Mouse (Mus musculus): Measurements from ENCODE around the gene Cpne5. TPM values are rescaled to one million over a fixed set of nuclear protein-coding genes. Genes with fewer than 3 reads are reported as not detected.

The Cpne5 gene
- polyA plus RNA-seq, 1 experiment from 2014 or later: 2.7 TPM

GRCm38 (mm10) chr17:29165967-29166578 is 71.9 kb downstream of the Cpne5 start:
- no peaks in the 10 kb centered on the region for H3K36me3 ChIP-seq (ENCODE audit: control insufficient read depth, insufficient read depth)
- H3K9ac ChIP-seq (ENCODE audit: low read depth, low read length): no peak overlapping the region
- peak; percentile 57 for ATAC-seq
- no peak overlapping the region for H3K4me3 ChIP-seq (ENCODE audit: low read depth, low read length)
- H3K4me1 ChIP-seq (replicated peaks; ENCODE audit: control insufficient read depth, insufficient read depth, low read length): peaks cover 8% of the 10 kb centered on the region; the same call in 1 of the 2 replicates
- no peaks in the 10 kb centered on the region for H3K27me3 ChIP-seq (replicated peaks; ENCODE audit: control insufficient read depth, insufficient read depth, low read length)
- H3K27ac ChIP-seq (ENCODE audit: low read depth, low read length): 0 out of 2 replicates have a peak overlapping the region, but pooled peaks have one; percentile 1
- H3K9me3 ChIP-seq (ENCODE audit: control insufficient read depth): no peaks in the 10 kb centered on the region; the same call in 1 of the 2 replicates
- no peak for TF ChIP-seq CTCF (IDR thresholded peaks at IDR 0.05; ENCODE audit: low read depth)
- 27% methylated on average over 8 of the region's 8 CpGs for WGBS
- no peak overlapping the region for H3K4me2 ChIP-seq (replicated peaks; ENCODE audit: low read depth)

DNA sequence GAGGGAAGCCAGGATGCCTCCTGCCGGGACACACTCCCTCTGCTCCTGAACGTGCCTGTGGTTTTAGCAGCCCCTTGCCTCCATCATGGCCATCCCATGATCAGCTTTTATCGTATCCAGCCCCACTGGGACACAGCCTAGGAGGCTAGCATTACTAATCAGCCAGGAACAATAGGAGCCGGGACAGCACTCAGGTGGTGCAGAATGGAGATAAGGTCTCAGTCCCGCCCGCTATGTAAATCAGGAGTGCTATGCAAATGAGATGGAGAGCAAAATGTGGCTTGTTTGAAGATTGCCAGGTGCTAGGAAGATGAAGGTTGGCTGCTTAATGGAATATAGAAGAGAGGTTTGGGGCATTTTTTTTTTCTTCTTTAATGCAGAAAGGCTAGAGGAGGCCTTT is 72.5 kb downstream of the Cpne5 start:
- Histone ChIP-seq H3K27me3 (replicated peaks; ENCODE audit: control insufficient read depth, insufficient read depth, low read length) (no peaks in the 10 kb centered on the region), H3K36me3 (ENCODE audit: control insufficient read depth, insufficient read depth) (no peaks in the 10 kb centered on the region), H3K9ac (ENCODE audit: low read depth, low read length) (no peak overlapping the region), H3K9me3 (ENCODE audit: control insufficient read depth) (no peaks in the 10 kb centered on the region; the same call in 1 of the 2 replicates), H3K4me2 (replicated peaks; ENCODE audit: low read depth) (no peak overlapping the region), H3K27ac (ENCODE audit: low read depth, low read length) (no peak overlapping the region), H3K4me3 (ENCODE audit: low read depth, low read length) (no peak overlapping the region), H3K4me1 (replicated peaks; ENCODE audit: control insufficient read depth, insufficient read depth, low read length) (peaks cover 8% of the 10 kb centered on the region; the same call in 1 of the 2 replicates)
- 0 out of 2 replicates have a peak, but pooled peaks have one; percentile 37 for ATAC-seq
- TF ChIP-seq CTCF (IDR thresholded peaks at IDR 0.05; ENCODE audit: low read depth): no peak
- 31% methylated on average over 6 of the region's 6 CpGs for WGBS

DNA sequence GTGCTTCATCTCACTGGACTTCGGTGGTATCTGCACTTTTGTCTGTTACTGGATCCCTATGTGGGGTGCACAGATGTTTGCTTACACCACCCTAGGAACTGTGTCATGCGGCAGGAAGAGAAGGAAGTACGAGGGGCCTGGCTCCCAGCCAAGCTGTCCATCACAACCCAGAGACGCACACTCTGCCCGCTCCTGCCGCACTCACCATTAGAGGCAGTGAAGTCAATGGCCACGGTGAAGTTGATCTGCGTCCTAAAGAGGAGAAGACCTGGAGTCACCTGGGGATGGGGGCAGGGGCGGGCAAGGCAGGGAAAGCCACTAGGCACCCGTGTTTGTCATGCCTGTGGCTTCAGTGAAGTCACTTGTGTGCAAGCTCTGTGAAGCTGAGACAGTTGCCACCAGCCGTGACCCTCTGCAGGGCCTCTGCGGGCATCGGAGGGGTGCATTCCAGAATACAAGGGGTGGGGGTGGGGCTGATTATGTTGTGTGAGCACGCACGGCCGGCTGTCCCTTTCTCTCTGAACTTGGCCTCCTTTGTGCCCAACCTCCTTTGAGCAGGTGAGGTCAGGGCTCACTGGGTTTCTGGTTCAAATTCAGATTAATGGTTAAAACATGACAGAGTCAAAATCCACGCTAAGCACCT is 73.4 kb downstream of the Cpne5 start:
- no peak for TF ChIP-seq CTCF (IDR thresholded peaks at IDR 0.05; ENCODE audit: low read depth)
- Histone ChIP-seq H3K27me3 (replicated peaks; ENCODE audit: control insufficient read depth, insufficient read depth, low read length) (no peaks in the 10 kb centered on the region), H3K27ac (ENCODE audit: low read depth, low read length) (no peak overlapping the region), H3K4me1 (replicated peaks; ENCODE audit: control insufficient read depth, insufficient read depth, low read length) (peaks cover 8% of the 10 kb centered on the region; the same call in 1 of the 2 replicates), H3K4me3 (ENCODE audit: low read depth, low read length) (no peak overlapping the region), H3K9me3 (ENCODE audit: control insufficient read depth) (no peaks in the 10 kb centered on the region; the same call in 1 of the 2 replicates), H3K4me2 (replicated peaks; ENCODE audit: low read depth) (no peak overlapping the region), H3K9ac (ENCODE audit: low read depth, low read length) (no peak overlapping the region), H3K36me3 (ENCODE audit: control insufficient read depth, insufficient read depth) (no peaks in the 10 kb centered on the region)
- whole genome bisulfite sequencing: 14% methylated on average over 17 of the region's 17 CpGs
- ATAC-seq: no peak

- WGBS: 92% methylated on average over 13 of the region's 13 CpGs
- no peak for ATAC-seq
- peaks cover 8% of the 10 kb centered on the region; the same call in 1 of the 2 replicates for H3K4me1 ChIP-seq (replicated peaks; ENCODE audit: control insufficient read depth, insufficient read depth, low read length)
These were observed 75.6 kb downstream of the Cpne5 start for GRCm38 (mm10) chr17:29162334-29162733.

GRCm38 (mm10) chr17:29159743-29160455 is 78.1 kb downstream of the Cpne5 start:
- H3K27me3 ChIP-seq (replicated peaks; ENCODE audit: control insufficient read depth, insufficient read depth, low read length): no peaks in the 10 kb centered on the region
- no peak overlapping the region; the same call in 1 of the 2 replicates for H3K27ac ChIP-seq (ENCODE audit: low read depth, low read length)
- no peak for TF ChIP-seq CTCF (IDR thresholded peaks at IDR 0.05; ENCODE audit: low read depth)
- H3K4me3 ChIP-seq (ENCODE audit: low read depth, low read length): no peak overlapping the region
- WGBS: 69% methylated on average over 16 of the region's 16 CpGs
- H3K4me2 ChIP-seq (replicated peaks; ENCODE audit: low read depth): no peak overlapping the region
- H3K9me3 ChIP-seq (ENCODE audit: control insufficient read depth): no peaks in the 10 kb centered on the region; the same call in 1 of the 2 replicates
- H3K36me3 ChIP-seq (ENCODE audit: control insufficient read depth, insufficient read depth): no peaks in the 10 kb centered on the region
- H3K9ac ChIP-seq (ENCODE audit: low read depth, low read length): no peak overlapping the region
- peak; percentile 39 for ATAC-seq
- peaks cover 3% of the 10 kb centered on the region; the same call in 1 of the 2 replicates for H3K4me1 ChIP-seq (replicated peaks; ENCODE audit: control insufficient read depth, insufficient read depth, low read length)

More at GRCm38 (mm10) chr17:29162334-29162733, 75.6 kb downstream of the Cpne5 start:
- no peaks in the 10 kb centered on the region; the same call in 1 of the 2 replicates for H3K9me3 ChIP-seq (ENCODE audit: control insufficient read depth)
- H3K36me3 ChIP-seq (ENCODE audit: control insufficient read depth, insufficient read depth): no peaks in the 10 kb centered on the region
- no peak overlapping the region for H3K9ac ChIP-seq (ENCODE audit: low read depth, low read length)
- H3K27me3 ChIP-seq (replicated peaks; ENCODE audit: control insufficient read depth, insufficient read depth, low read length): no peaks in the 10 kb centered on the region
- TF ChIP-seq CTCF (IDR thresholded peaks at IDR 0.05; ENCODE audit: low read depth): no peak
- no peak overlapping the region for H3K4me3 ChIP-seq (ENCODE audit: low read depth, low read length)
- no peak overlapping the region for H3K27ac ChIP-seq (ENCODE audit: low read depth, low read length)
- H3K4me2 ChIP-seq (replicated peaks; ENCODE audit: low read depth): no peak overlapping the region

- Histone ChIP-seq H3K27ac (ENCODE audit: low read depth, low read length) (no peak overlapping the region), H3K9me3 (ENCODE audit: control insufficient read depth) (no peaks in the 10 kb centered on the region; the same call in 1 of the 2 replicates), H3K4me2 (replicated peaks; ENCODE audit: low read depth) (no peak overlapping the region), H3K27me3 (replicated peaks; ENCODE audit: control insufficient read depth, insufficient read depth, low read length) (no peaks in the 10 kb centered on the region), H3K9ac (ENCODE audit: low read depth, low read length) (no peak overlapping the region), H3K4me1 (replicated peaks; ENCODE audit: control insufficient read depth, insufficient read depth, low read length) (peaks cover 1% of the 10 kb centered on the region; the same call in 1 of the 2 replicates), H3K36me3 (ENCODE audit: control insufficient read depth, insufficient read depth) (no peaks in the 10 kb centered on the region), H3K4me3 (ENCODE audit: low read depth, low read length) (no peak overlapping the region)
- no peak for ATAC-seq
- WGBS: 96% methylated on average over 5 of the region's 5 CpGs
- TF ChIP-seq CTCF (IDR thresholded peaks at IDR 0.05; ENCODE audit: low read depth): no peak
These were observed 78.6 kb downstream of the Cpne5 start for GRCm38 (mm10) chr17:29159320-29159719.

Measured in intestine, postnatal 0 days (tissue).